Mouse (Mus musculus) heart, postnatal 14 days (tissue): ENCODE measurements around the gene Cebpa. TPM values are rescaled to one million over a fixed set of nuclear protein-coding genes. Genes with fewer than 3 reads are reported as not detected.

ENCODE experiments used
- DNase-seq, 2 experiments: peaks; one replicate each; pipeline ENCODE4 v3.0.0; 2021 to 2022
- intact Hi-C: fragments of 180-260 bp; cut with DNase I; formaldehyde crosslinking; loops from one replicate; pipeline ENCODE4 v1.15.1; 2025
- total RNA-seq, 2 experiments: library from RNA; stranded (reverse); gene quantifications; 2 replicates each; pipeline ENCODE4 v1.2.3; 2021

Gene Cebpa
- total RNA-seq, 2 experiments from 2014 or later = 5.2 to 11.5 TPM

- DNase-seq = peak; percentile 81 to 82
- intact Hi-C loops = loop anchor here (1.0 to 10.0 kb wide), 5 partner anchors 36 to 443 kb away; partner anchors contain the start of gene Cebpg
These were observed 853 bp upstream of the Cebpa start for GRCm38 (mm10) chr7:35118099-35118781.

GRCm38 (mm10) chr7:35119506-35120145 is 533 bp downstream of the Cebpa start:
- peak; percentile 38 to 41 for DNase-seq
- intact Hi-C loops = loop anchor here (2.0 to 10.0 kb wide), 5 partner anchors 37 to 445 kb away; partner anchors contain the start of gene Cebpg

- peak; percentile 40 to 56 for DNase-seq
- intact Hi-C loops = loop anchor here (5.0 kb wide), 1 partner anchor 147 kb away; no protein-coding TSS in a partner anchor
These were observed 1.1 kb downstream of the Cebpa start for GRCm38 (mm10) chr7:35120146-35120691.

GRCm38 (mm10) chr7:35121150-35121549 is 2.1 kb downstream of the Cebpa start:
- intact Hi-C loops = loop anchor here (5.0 kb wide), 1 partner anchor 146 kb away; no protein-coding TSS in a partner anchor
- DNase-seq = no peak

GRCm38 (mm10) chr7:35122401-35123320 is 3.6 kb downstream of the Cebpa start:
- intact Hi-C loops = loop anchor here (5.0 kb wide), 1 partner anchor 145 kb away; no protein-coding TSS in a partner anchor
- no peak for DNase-seq

- intact Hi-C loops = loop anchor here (5.0 kb wide), 1 partner anchor 144 kb away; no protein-coding TSS in a partner anchor
- DNase-seq = no peak
These were observed 4.4 kb downstream of the Cebpa start for GRCm38 (mm10) chr7:35123431-35123953.

- intact Hi-C loops = loop anchor here (5.0 kb wide), 1 partner anchor 143 kb away; no protein-coding TSS in a partner anchor
- DNase-seq = no peak
These were observed 5.1 kb downstream of the Cebpa start for GRCm38 (mm10) chr7:35124216-35124615.

- DNase-seq = no peak
- intact Hi-C loops = loop anchor here (5.0 kb wide), 1 partner anchor 143 kb away; no protein-coding TSS in a partner anchor
These were observed 5.7 kb downstream of the Cebpa start for GRCm38 (mm10) chr7:35124745-35125144.

- no peak for DNase-seq
- intact Hi-C loops = no loop called here
These were observed 6.9 kb downstream of the Cebpa start for GRCm38 (mm10) chr7:35125971-35126370.

GRCm38 (mm10) chr7:35127001-35127400 is 7.9 kb downstream of the Cebpa start:
- intact Hi-C loops = no loop called here
- DNase-seq = no peak

GRCm38 (mm10) chr7:35127721-35128120 is 8.6 kb downstream of the Cebpa start:
- no peak for DNase-seq
- intact Hi-C loops = no loop called here

GRCm38 (mm10) chr7:35128677-35129567 is 9.8 kb downstream of the Cebpa start:
- DNase-seq = no peak
- intact Hi-C loops = no loop called here

- intact Hi-C loops = no loop called here
- DNase-seq = no peak
These were observed 11.1 kb downstream of the Cebpa start for GRCm38 (mm10) chr7:35130059-35130738.

GRCm38 (mm10) chr7:35130888-35131287 is 11.8 kb downstream of the Cebpa start:
- intact Hi-C loops = no loop called here
- DNase-seq = no peak

- intact Hi-C loops = no loop called here
- no peak for DNase-seq
These were observed 12.5 kb downstream of the Cebpa start for GRCm38 (mm10) chr7:35131601-35132000.

- no peak for DNase-seq
- intact Hi-C loops = no loop called here
These were observed 15.5 kb downstream of the Cebpa start for GRCm38 (mm10) chr7:35134621-35135020.

GRCm38 (mm10) chr7:35137524-35137923 is 18.4 kb downstream of the Cebpa start:
- intact Hi-C loops = no loop called here
- DNase-seq = no peak

GRCm38 (mm10) chr7:35138481-35138880 is 19.4 kb downstream of the Cebpa start:
- no peak for DNase-seq
- intact Hi-C loops = no loop called here
